Mouse (Mus musculus): Measurements from ENCODE around the gene Ccdc134. TPM values are rescaled to one million over a fixed set of nuclear protein-coding genes. Genes with fewer than 3 reads are reported as not detected.

Ccdc134 gene
- total RNA-seq, 4 experiments from 2014 or later, result 8.1 to 11.8 (median 9.0) TPM

- peak in 1 of 2 experiments; percentile 62 for DNase-seq (ENCODE audit: low spot score in 2 of 2)
Observed at GRCm38 (mm10) chr15:82147611-82148111, 19.9 kb downstream of the Ccdc134 start.

- no peak for DNase-seq (ENCODE audit: low spot score in 2 of 2)
Observed at GRCm38 (mm10) chr15:82148510-82148911, 20.8 kb downstream of the Ccdc134 start.

GRCm38 (mm10) chr15:82150042-82150441 lies 22.3 kb downstream of the Ccdc134 start:
- DNase-seq (ENCODE audit: low spot score in 2 of 2), result no peak

GRCm38 (mm10) chr15:82151176-82151575 lies 23.5 kb downstream of the Ccdc134 start:
- no peak for DNase-seq (ENCODE audit: low spot score in 2 of 2)

- no peak for DNase-seq (ENCODE audit: low spot score in 2 of 2)
Observed at GRCm38 (mm10) chr15:82152022-82152421, 24.3 kb downstream of the Ccdc134 start.

- no peak for DNase-seq (ENCODE audit: low spot score in 2 of 2)
Observed at GRCm38 (mm10) chr15:82152435-82152834, 24.7 kb downstream of the Ccdc134 start.

- no peak for DNase-seq (ENCODE audit: low spot score in 2 of 2)
Observed at GRCm38 (mm10) chr15:82156298-82156697, 28.6 kb downstream of the Ccdc134 start.

GRCm38 (mm10) chr15:82156902-82157301 lies 29.2 kb downstream of the Ccdc134 start:
- no peak for DNase-seq (ENCODE audit: low spot score in 2 of 2)

- no peak for DNase-seq (ENCODE audit: low spot score in 2 of 2)
Observed at GRCm38 (mm10) chr15:82158243-82159035, 30.7 kb downstream of the Ccdc134 start.

GRCm38 (mm10) chr15:82159471-82159870 lies 31.7 kb downstream of the Ccdc134 start:
- no peak for DNase-seq (ENCODE audit: low spot score in 2 of 2)

- no peak for DNase-seq (ENCODE audit: low spot score in 2 of 2)
Observed at GRCm38 (mm10) chr15:82160731-82161640, 33.3 kb downstream of the Ccdc134 start.

GRCm38 (mm10) chr15:82161965-82162600 lies 34.4 kb downstream of the Ccdc134 start:
- DNase-seq (ENCODE audit: low spot score in 2 of 2), result no peak

GRCm38 (mm10) chr15:82163356-82164060 lies 35.8 kb downstream of the Ccdc134 start:
- no peak for DNase-seq (ENCODE audit: low spot score in 2 of 2)

GRCm38 (mm10) chr15:82164061-82164399 lies 36.3 kb downstream of the Ccdc134 start:
- no peak for DNase-seq (ENCODE audit: low spot score in 2 of 2)

- DNase-seq (ENCODE audit: low spot score in 2 of 2), result no peak
Observed at GRCm38 (mm10) chr15:82164496-82164895, 36.8 kb downstream of the Ccdc134 start.

GRCm38 (mm10) chr15:82165332-82166239 lies 37.9 kb downstream of the Ccdc134 start:
- peak in 1 of 2 experiments; percentile 82 for DNase-seq (ENCODE audit: low spot score in 2 of 2)

- DNase-seq (ENCODE audit: low spot score in 2 of 2), result no peak
Observed at GRCm38 (mm10) chr15:82166240-82167100, 38.7 kb downstream of the Ccdc134 start.

- DNase-seq (ENCODE audit: low spot score in 2 of 2), result no peak
Observed at GRCm38 (mm10) chr15:82167201-82168168, 39.8 kb downstream of the Ccdc134 start.

All from left cerebral cortex, adult 8-10 months (tissue).